Mouse (Mus musculus): ENCODE results near the gene Vmn1r35. TPM values are rescaled to one million over a fixed set of nuclear protein-coding genes. Genes with fewer than 3 reads are reported as not detected.
"Not testable (repeated sequence)": the region's sequence is repeated elsewhere in the genome, so short reads cannot be mapped to it uniquely, and the experiment has no call there.

The Vmn1r35 gene
- not detected in 2 replicates for polyA plus RNA-seq (2015; fragmentation: Nextera tagmentation; extraction: Ambion mirVana)

GRCm38 (mm10) chr6:66685806-66686205 is at the start of gene Vmn1r35:
Vmn1r35 (minus strand) TSS chr6:66685906.
- H3K9ac ChIP-seq (replicated peaks), result no peak within 1 kb of the TSS
- no peak for ATAC-seq
- no peak for DNase-seq
- H3K27me3 ChIP-seq (ENCODE audit: insufficient read depth, low read length), result no peaks in the 10 kb centered on the region
- no peaks in the 10 kb centered on the region for H3K9me3 ChIP-seq (ENCODE audit: low read length)
- H3K36me3 ChIP-seq (replicated peaks; ENCODE audit: insufficient read depth, low read length), result no peaks in the 10 kb centered on the region
- no peak within 1 kb of the TSS for H3K4me2 ChIP-seq (ENCODE audit: low read depth, low read length)
- TF ChIP-seq EP300 (IDR thresholded peaks at IDR 0.05; ENCODE audit: low read depth), result no peak
- TF ChIP-seq CTCF (IDR thresholded peaks at IDR 0.05; ENCODE audit: low read depth), result no peak
- no peak within 1 kb of the TSS for H3K27ac ChIP-seq (ENCODE audit: low read depth)
- H3K4me3 ChIP-seq (ENCODE audit: low read depth, low read length), result no peak within 1 kb of the TSS
- 67% methylated on average over 3 of the region's 3 CpGs for WGBS (ENCODE audit: insufficient replicate concordance)
- no peaks in the 10 kb centered on the region for H3K4me1 ChIP-seq (ENCODE audit: insufficient read depth)

DNA sequence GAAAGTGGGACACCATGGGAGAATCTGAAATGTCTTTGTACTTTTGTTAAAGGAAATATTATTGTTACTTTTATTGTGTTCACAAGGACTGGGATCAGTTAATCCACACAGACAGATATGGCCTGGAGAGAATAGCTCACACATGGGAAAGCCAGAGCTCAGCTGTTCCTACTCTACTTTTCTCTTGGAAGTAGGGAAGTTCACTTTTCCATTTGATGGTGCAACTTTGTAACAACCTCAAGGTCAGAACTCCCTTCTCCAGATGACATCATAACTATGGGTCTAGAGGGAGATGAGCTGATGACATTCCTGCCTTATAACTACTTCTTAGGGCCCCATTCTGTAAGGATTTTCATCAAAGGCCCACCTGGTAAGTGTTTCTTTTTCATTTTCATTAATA is 43.4 kb upstream of the Vmn1r35 start, which contains the start of gene Vmn1r37:
Vmn1r37 (plus strand) TSS at position 301 of the 400 bp plus-strand sequence.
- H3K4me3 ChIP-seq (ENCODE audit: low read depth, low read length); H3K9ac ChIP-seq (replicated peaks); H3K4me2 ChIP-seq (ENCODE audit: low read depth, low read length); ATAC-seq; H3K27me3 ChIP-seq (ENCODE audit: insufficient read depth, low read length); H3K9me3 ChIP-seq (ENCODE audit: low read length); H3K36me3 ChIP-seq (replicated peaks; ENCODE audit: insufficient read depth, low read length); H3K27ac ChIP-seq (ENCODE audit: low read depth); DNase-seq; H3K4me1 ChIP-seq (ENCODE audit: insufficient read depth): not testable (repeated sequence)

DNA sequence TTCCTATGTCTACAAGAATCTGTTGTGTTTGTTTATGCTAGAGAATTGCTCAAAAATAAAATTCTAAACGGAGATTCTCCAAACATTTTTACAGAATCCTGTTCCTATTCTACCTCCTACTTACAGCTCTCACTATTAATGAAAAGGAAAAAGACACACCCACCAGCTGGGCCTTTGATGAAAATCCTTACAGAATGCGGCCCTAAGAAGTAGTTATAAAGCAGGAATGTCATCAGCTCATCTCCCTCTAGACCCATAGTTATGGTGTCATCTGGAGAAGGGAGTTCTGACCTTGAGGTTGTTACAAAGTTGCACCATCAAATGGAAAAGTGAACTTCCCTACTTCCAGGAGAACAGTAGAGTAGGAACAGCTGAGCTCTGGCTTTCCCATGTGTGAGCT is 33.4 kb upstream of the Vmn1r35 start, which contains the start of gene Vmn1r36:
Vmn1r36 (minus strand) TSS at position 101 of the 400 bp plus-strand sequence.
- not testable (repeated sequence) for H3K27ac ChIP-seq (ENCODE audit: low read depth); ATAC-seq; H3K4me1 ChIP-seq (ENCODE audit: insufficient read depth); H3K9ac ChIP-seq (replicated peaks); H3K27me3 ChIP-seq (ENCODE audit: insufficient read depth, low read length); H3K4me2 ChIP-seq (ENCODE audit: low read depth, low read length); H3K4me3 ChIP-seq (ENCODE audit: low read depth, low read length); H3K9me3 ChIP-seq (ENCODE audit: low read length); H3K36me3 ChIP-seq (replicated peaks; ENCODE audit: insufficient read depth, low read length); DNase-seq
- WGBS (ENCODE audit: insufficient replicate concordance), result 65% methylated on average over 2 of the region's 2 CpGs

GRCm38 (mm10) chr6:66713854-66714253 is 28.1 kb upstream of the Vmn1r35 start:
- ATAC-seq, result no peak
- TF ChIP-seq EP300 (IDR thresholded peaks at IDR 0.05; ENCODE audit: low read depth) (0 out of 2 replicates have a peak, but pooled peaks have one; percentile 10), CTCF (IDR thresholded peaks at IDR 0.05; ENCODE audit: low read depth) (no peak)
- no peaks in the 10 kb centered on the region for H3K27me3 ChIP-seq (ENCODE audit: insufficient read depth, low read length)
- H3K4me3 ChIP-seq (ENCODE audit: low read depth, low read length), result no peak overlapping the region
- no peak for DNase-seq
- no peak overlapping the region for H3K4me2 ChIP-seq (ENCODE audit: low read depth, low read length)
- H3K4me1 ChIP-seq (ENCODE audit: insufficient read depth), result no peaks in the 10 kb centered on the region
- no peak overlapping the region for H3K27ac ChIP-seq (ENCODE audit: low read depth)
- WGBS (ENCODE audit: insufficient replicate concordance), result 46% methylated on average over 3 of the region's 3 CpGs
- no peak overlapping the region for H3K9ac ChIP-seq (replicated peaks)
- no peaks in the 10 kb centered on the region for H3K36me3 ChIP-seq (replicated peaks; ENCODE audit: insufficient read depth, low read length)
- no peaks in the 10 kb centered on the region for H3K9me3 ChIP-seq (ENCODE audit: low read length)

DNA sequence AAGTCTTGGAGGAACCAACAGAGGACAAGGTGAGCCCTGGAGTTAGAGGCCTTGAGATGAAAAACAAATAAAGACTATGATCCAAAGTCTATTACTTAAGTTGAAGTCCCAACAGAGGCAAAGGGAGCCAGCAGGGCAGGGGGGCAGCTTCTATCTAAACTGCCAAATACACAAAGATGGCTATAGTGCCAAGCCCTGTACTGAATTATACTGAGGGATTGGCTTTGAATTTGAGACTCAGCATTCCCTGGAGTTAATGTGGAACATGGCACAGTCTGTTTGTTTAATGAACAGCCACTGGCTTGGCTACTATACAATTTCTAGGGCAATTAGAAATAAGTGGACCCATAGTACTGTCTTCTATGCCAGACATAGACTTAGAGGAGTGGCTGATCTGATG is 23.2 kb upstream of the Vmn1r35 start:
- H3K9ac ChIP-seq (replicated peaks), result no peak overlapping the region
- H3K27ac ChIP-seq (ENCODE audit: low read depth), result no peak overlapping the region
- no peaks in the 10 kb centered on the region for H3K36me3 ChIP-seq (replicated peaks; ENCODE audit: insufficient read depth, low read length)
- no peaks in the 10 kb centered on the region for H3K27me3 ChIP-seq (ENCODE audit: insufficient read depth, low read length)
- H3K4me1 ChIP-seq (ENCODE audit: insufficient read depth), result no peaks in the 10 kb centered on the region
- no peak overlapping the region for H3K4me3 ChIP-seq (ENCODE audit: low read depth, low read length)
- no peak overlapping the region for H3K4me2 ChIP-seq (ENCODE audit: low read depth, low read length)
- H3K9me3 ChIP-seq (ENCODE audit: low read length), result no peaks in the 10 kb centered on the region
- DNase-seq (no peak), ATAC-seq (no peak)
- TF ChIP-seq EP300 (IDR thresholded peaks at IDR 0.05; ENCODE audit: low read depth), result no peak
- no peak for TF ChIP-seq CTCF (IDR thresholded peaks at IDR 0.05; ENCODE audit: low read depth)

GRCm38 (mm10) chr6:66643779-66644178 is 41.9 kb downstream of the Vmn1r35 start, which contains the start of gene Vmn1r34:
Vmn1r34 (minus strand) TSS chr6:66643879.
- TF ChIP-seq CTCF (IDR thresholded peaks at IDR 0.05; ENCODE audit: low read depth) (no peak), EP300 (IDR thresholded peaks at IDR 0.05; ENCODE audit: low read depth) (no peak)
- Histone ChIP-seq H3K9me3 (ENCODE audit: low read length) (no peaks in the 10 kb centered on the region), H3K27ac (ENCODE audit: low read depth) (no peak within 1 kb of the TSS), H3K36me3 (replicated peaks; ENCODE audit: insufficient read depth, low read length) (no peaks in the 10 kb centered on the region), H3K4me3 (ENCODE audit: low read depth, low read length) (no peak within 1 kb of the TSS), H3K27me3 (ENCODE audit: insufficient read depth, low read length) (no peaks in the 10 kb centered on the region), H3K4me1 (ENCODE audit: insufficient read depth) (no peaks in the 10 kb centered on the region), H3K9ac (replicated peaks) (no peak within 1 kb of the TSS), H3K4me2 (ENCODE audit: low read depth, low read length) (no peak within 1 kb of the TSS)
- ATAC-seq (no peak), DNase-seq (no peak)
- 76% methylated on average over 1 of the region's 1 CpGs for WGBS (ENCODE audit: insufficient replicate concordance)

Other genes with a start within 250 kb of the Vmn1r35 start
- 39.4 and 42.7 TPM in 2 replicates for gene Mad2l1, start 150.5 kb downstream of the Vmn1r35 start, polyA plus RNA-seq (2015; fragmentation: Nextera tagmentation; extraction: Ambion mirVana)
- 0.04 TPM in 1 of 2 replicates, not detected in the other for gene Vmn1r32, start 125.8 kb downstream of the Vmn1r35 start, polyA plus RNA-seq (2015; fragmentation: Nextera tagmentation; extraction: Ambion mirVana)
- not detected in 2 replicates for gene Vmn1r33, start 67.6 kb downstream of the Vmn1r35 start, polyA plus RNA-seq (2015; fragmentation: Nextera tagmentation; extraction: Ambion mirVana)
- gene Vmn1r34, start 42.0 kb downstream of the Vmn1r35 start, polyA plus RNA-seq (2015; fragmentation: Nextera tagmentation; extraction: Ambion mirVana), result not detected in 2 replicates
- not detected in 2 replicates for gene Vmn1r36, start 33.3 kb upstream of the Vmn1r35 start, polyA plus RNA-seq (2015; fragmentation: Nextera tagmentation; extraction: Ambion mirVana)
- gene Vmn1r37, start 43.5 kb upstream of the Vmn1r35 start, polyA plus RNA-seq (2015; fragmentation: Nextera tagmentation; extraction: Ambion mirVana), result not detected in 2 replicates
- gene Vmn1r38, start 96.7 kb upstream of the Vmn1r35 start, polyA plus RNA-seq (2015; fragmentation: Nextera tagmentation; extraction: Ambion mirVana), result not detected in 2 replicates
- not detected in 2 replicates for gene Vmn1r39, start 124.7 kb upstream of the Vmn1r35 start, polyA plus RNA-seq (2015; fragmentation: Nextera tagmentation; extraction: Ambion mirVana)
- 39.0 and 39.4 TPM in 2 replicates for gene Gng12, start 210.5 kb upstream of the Vmn1r35 start, polyA plus RNA-seq (2015; fragmentation: Nextera tagmentation; extraction: Ambion mirVana)

Measured in liver, postnatal 0 days (tissue).